Comparison of ENCODE assay signal across 8 mouse cellular contexts in the genomic region with DNA sequence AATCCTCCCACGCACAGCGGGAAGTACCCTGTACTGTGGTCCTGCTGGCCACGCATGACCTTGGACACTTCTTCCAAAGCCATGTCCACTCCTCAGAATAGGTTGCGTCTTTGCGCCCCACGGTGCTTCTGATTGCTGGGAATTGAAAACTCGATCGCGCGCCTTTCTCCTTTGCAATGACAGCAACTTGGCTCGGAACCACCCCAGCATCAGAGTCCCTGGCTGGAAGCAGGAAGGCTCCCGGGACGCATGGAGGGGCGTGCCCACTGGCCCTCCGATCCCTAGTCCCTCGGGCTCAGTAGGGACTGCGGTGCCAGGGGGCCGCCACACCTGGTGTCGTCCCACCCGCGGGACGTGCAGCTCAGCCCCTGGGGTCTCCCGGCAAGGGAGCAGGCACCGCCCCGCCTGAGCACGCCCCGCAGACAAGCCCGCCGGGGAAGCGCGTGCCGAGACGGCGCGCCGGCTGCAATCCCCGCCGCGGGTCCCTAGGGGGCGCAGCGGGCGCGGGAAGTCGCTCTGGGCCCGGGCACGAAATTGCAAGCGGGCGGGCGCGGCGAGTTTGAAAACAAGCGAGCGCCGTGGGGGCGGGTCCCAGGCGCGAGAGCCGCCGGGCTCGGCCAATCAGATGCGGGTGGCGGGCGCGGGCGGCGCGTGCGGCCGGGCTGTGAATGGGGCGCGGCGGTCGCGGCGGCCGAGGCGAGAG. TPM values are rescaled to one million over a fixed set of nuclear protein-coding genes. Genes with fewer than 3 reads are reported as not detected.
A peak's percentile ranks its signal among the peaks of the same experiment; 100 is the strongest.
DNase-seq lines count a peak whose midpoint lies in the region; ATAC-seq lines count a peak whose summit lies in the region.

A gene (plus strand): TSS at position 650 of the 703 bp plus-strand sequence.

- peak within 1 kb of the TSS; percentile 65 for H3K4me3 ChIP-seq in forebrain, embryonic 12.5 days (replicated peaks)
- H3K4me3 ChIP-seq in heart, embryonic 15.5 days: peak within 1 kb of the TSS; percentile 78
- peak within 1 kb of the TSS; percentile 53 for H3K4me3 ChIP-seq in liver, embryonic 12.5 days
- H3K4me3 ChIP-seq in stomach, embryonic 14.5 days (ENCODE audit: low read depth, low read length): peak within 1 kb of the TSS; percentile 74

- peak within 1 kb of the TSS; percentile 98 for H3K4me2 ChIP-seq in forebrain, embryonic 12.5 days
- H3K4me2 ChIP-seq in heart, embryonic 15.5 days: peak within 1 kb of the TSS; percentile 95
- peak within 1 kb of the TSS; percentile 69 for H3K4me2 ChIP-seq in liver, embryonic 12.5 days
- peak within 1 kb of the TSS; percentile 92 for H3K4me2 ChIP-seq in stomach, embryonic 14.5 days (replicated peaks; ENCODE audit: low read depth, low read length)

- no peak within 1 kb of the TSS for H3K27ac ChIP-seq in forebrain, embryonic 12.5 days
- H3K27ac ChIP-seq in heart, embryonic 15.5 days: peak within 1 kb of the TSS; percentile 78
- H3K27ac ChIP-seq in liver, embryonic 12.5 days: no peak within 1 kb of the TSS
- no peak within 1 kb of the TSS for H3K27ac ChIP-seq in stomach, embryonic 14.5 days (ENCODE audit: low read length)

- H3K9me3 ChIP-seq in forebrain, embryonic 12.5 days: no peaks in the 10 kb centered on the region
- no peaks in the 10 kb centered on the region for H3K9me3 ChIP-seq in heart, embryonic 15.5 days (replicated peaks)
- no peaks in the 10 kb centered on the region for H3K9me3 ChIP-seq in liver, embryonic 12.5 days (replicated peaks)
- H3K9me3 ChIP-seq in stomach, embryonic 14.5 days (ENCODE audit: control insufficient read depth, low read depth, low read length): no peaks in the 10 kb centered on the region

- under 1% methylated on average over 72 of the region's 77 CpGs for WGBS in forebrain, embryonic 12.5 days
- under 1% methylated on average over 77 of the region's 77 CpGs for WGBS in heart, embryonic 15.5 days
- under 1% methylated on average over 73 of the region's 77 CpGs for WGBS in liver, embryonic 12.5 days (ENCODE audit: insufficient replicate concordance)
- under 1% methylated on average over 56 of the region's 77 CpGs for WGBS in stomach, embryonic 14.5 days

- H3K4me1 ChIP-seq in forebrain, embryonic 12.5 days: peaks cover 37% of the 10 kb centered on the region
- H3K4me1 ChIP-seq in heart, embryonic 15.5 days (replicated peaks): peaks cover 33% of the 10 kb centered on the region
- H3K4me1 ChIP-seq in liver, embryonic 12.5 days: peaks cover 22% of the 10 kb centered on the region
- H3K4me1 ChIP-seq in stomach, embryonic 14.5 days (ENCODE audit: control insufficient read depth, insufficient read depth, low read length): peaks cover 18% of the 10 kb centered on the region

- ATAC-seq in forebrain, embryonic 12.5 days (ENCODE audit: low FRiP score): peak; percentile 96
- peak; percentile 94 for ATAC-seq in heart, embryonic 15.5 days (replicated peaks; ENCODE audit: insufficient number of reproducible peaks, insufficient read depth, low FRiP score, low read depth)
- ATAC-seq in liver, embryonic 12.5 days: peak; percentile 89
- ATAC-seq in stomach, embryonic 14.5 days (ENCODE audit: insufficient number of reproducible peaks, insufficient read depth, low FRiP score, low read depth): peak; percentile 95

- H3K9ac ChIP-seq in forebrain, embryonic 12.5 days: peak within 1 kb of the TSS; percentile 77
- H3K9ac ChIP-seq in heart, embryonic 15.5 days: peak within 1 kb of the TSS; percentile 88
- H3K9ac ChIP-seq in liver, embryonic 12.5 days: peak within 1 kb of the TSS; percentile 56
- H3K9ac ChIP-seq in stomach, embryonic 14.5 days (replicated peaks; ENCODE audit: low read depth, low read length): peak within 1 kb of the TSS; percentile 82

- H3K27me3 ChIP-seq in forebrain, embryonic 12.5 days: peaks cover 55% of the 10 kb centered on the region
- H3K27me3 ChIP-seq in heart, embryonic 15.5 days: peaks cover 26% of the 10 kb centered on the region
- peaks cover 65% of the 10 kb centered on the region for H3K27me3 ChIP-seq in liver, embryonic 12.5 days (replicated peaks)
- H3K27me3 ChIP-seq in stomach, embryonic 14.5 days (ENCODE audit: control insufficient read depth, insufficient read depth, low read length): 0 out of 2 replicates have a peak, but pooled peaks cover 2% of the 10 kb centered on the region

- peak; percentile 91 for DNase-seq in CD4-positive, CD25-positive, alpha-beta regulatory T cell, adult 2 months (ENCODE audit: low read depth, low spot score)
- DNase-seq in c-Kit-positive CD71-negative TER-119-negative erythroid progenitor cells, embryonic 14.5 days (ENCODE audit: low read depth): peak; percentile 77
- peak; percentile 98 for DNase-seq in kidney, postnatal 14 days
- DNase-seq in neural tube, embryonic 10.5 days (ENCODE audit: extremely low spot score, low spot score): peak; percentile 99

- H3K36me3 ChIP-seq in forebrain, embryonic 12.5 days (replicated peaks): no peaks in the 10 kb centered on the region
- H3K36me3 ChIP-seq in heart, embryonic 15.5 days: no peaks in the 10 kb centered on the region
- no peaks in the 10 kb centered on the region for H3K36me3 ChIP-seq in liver, embryonic 12.5 days
- no peaks in the 10 kb centered on the region for H3K36me3 ChIP-seq in stomach, embryonic 14.5 days (ENCODE audit: control insufficient read depth, insufficient read depth, low read length)

RNA-seq across cellular contexts. Expression of the gene that starts here (rescaled TPM):
- 1.2 and 1.3 TPM in 2 replicates for polyA plus RNA-seq in forebrain, embryonic 12.5 days (2016; fragmentation: Nextera tagmentation; extraction: Ambion mirVana)
- 1.5 and 1.7 TPM in 2 replicates for polyA plus RNA-seq in heart, embryonic 15.5 days (2015; fragmentation: Nextera tagmentation; extraction: Ambion mirVana)
- 0.41 and 0.80 TPM in 2 replicates for polyA plus RNA-seq in liver, embryonic 12.5 days (2016; fragmentation: Nextera tagmentation; extraction: Ambion mirVana)
- polyA plus RNA-seq in stomach, embryonic 14.5 days (2014; fragmentation: Nextera tagmentation; extraction: Ambion mirVana): 4.6 and 5.6 TPM in 2 replicates

Comparison
In these comparisons a context has a peak if more than half of its experiments do, and no peak if none do; other contexts are left out.
1. Peak in ATAC-seq, H3K4me3 ChIP-seq, H3K9ac ChIP-seq and H3K4me2 ChIP-seq in liver, embryonic 12.5 days; RNA of the gene not detected or under 1 TPM.